Mouse (Mus musculus): ENCODE results near the gene Smad1. TPM values are rescaled to one million over a fixed set of nuclear protein-coding genes. Genes with fewer than 3 reads are reported as not detected.

Smad1 gene
- 3.6 and 4.1 TPM in 2 replicates for total RNA-seq (2023)

GRCm38 (mm10) chr8:79398994-79399650, at the start of gene Smad1:
Gene Smad1, minus strand, starts transcription at chr8:79399518.

GRCm38 (mm10) chr8:79294610-79295275, 104.6 kb downstream of the Smad1 start, which contains the start of gene Mmaa:
Gene Mmaa, minus strand, starts transcription at chr8:79294937.

Other genes starting within 250 kb of the Smad1 start
- not detected in 2 replicates for gene 1700011L22Rik, start 150.9 kb downstream of the Smad1 start, total RNA-seq (2023)
- 2.8 and 2.9 TPM in 2 replicates for gene Mmaa, start 104.6 kb downstream of the Smad1 start, total RNA-seq (2023)
- 24.0 and 26.5 TPM in 2 replicates for gene Otud4, start 240.1 kb upstream of the Smad1 start, total RNA-seq (2023)

Measured in neutrophil, adult 65 days (primary cell).